In genomic region chr14:32159690-32160246, GRCm38 (mm10) we compare ENCODE assay signal across 7 mouse cellular contexts. TPM values are rescaled to one million over a fixed set of nuclear protein-coding genes. Genes with fewer than 3 reads are reported as not detected.
A peak's percentile ranks its signal among the peaks of the same experiment; 100 is the strongest.
DNase-seq lines count a peak whose midpoint lies in the region; ATAC-seq lines count a peak whose summit lies in the region.

Ncoa4 (plus strand) TSS chr14:32159865.

- WGBS in intestine, embryonic 16.5 days: under 1% methylated on average over 40 of the region's 40 CpGs
- WGBS in midbrain, embryonic 11.5 days: under 1% methylated on average over 40 of the region's 40 CpGs

- no peaks in the 10 kb centered on the region for H3K36me3 ChIP-seq in intestine, embryonic 16.5 days (ENCODE audit: control insufficient read depth, insufficient read depth, low read length)
- no peaks in the 10 kb centered on the region for H3K36me3 ChIP-seq in midbrain, embryonic 11.5 days (ENCODE audit: control insufficient read depth, insufficient read depth, low read length)

- no peaks in the 10 kb centered on the region for H3K27me3 ChIP-seq in intestine, embryonic 16.5 days (replicated peaks; ENCODE audit: control insufficient read depth, insufficient read depth, low read length)
- no peaks in the 10 kb centered on the region for H3K27me3 ChIP-seq in midbrain, embryonic 11.5 days (ENCODE audit: control insufficient read depth, insufficient read depth, low read length)

- peaks cover 19% of the 10 kb centered on the region for H3K4me1 ChIP-seq in intestine, embryonic 16.5 days (ENCODE audit: control insufficient read depth, insufficient read depth, low read length)
- peaks cover 9% of the 10 kb centered on the region for H3K4me1 ChIP-seq in midbrain, embryonic 11.5 days (ENCODE audit: control insufficient read depth, insufficient read depth, low read length)

- intact Hi-C loops in left cerebral cortex, postnatal 36 days (cut with DNase I): no loop called here

- H3K27ac ChIP-seq in intestine, embryonic 16.5 days (ENCODE audit: low read length): peak within 1 kb of the TSS; percentile 94
- peak within 1 kb of the TSS; percentile 37 for H3K27ac ChIP-seq in midbrain, embryonic 11.5 days (ENCODE audit: low read depth, low read length)

- H3K4me2 ChIP-seq in intestine, embryonic 16.5 days (ENCODE audit: low read depth, low read length): peak within 1 kb of the TSS; percentile 78
- H3K4me2 ChIP-seq in midbrain, embryonic 11.5 days: peak within 1 kb of the TSS; percentile 95

- peak within 1 kb of the TSS; percentile 95 for H3K9ac ChIP-seq in intestine, embryonic 16.5 days (ENCODE audit: low read depth, low read length)
- peak within 1 kb of the TSS; percentile 79 for H3K9ac ChIP-seq in midbrain, embryonic 11.5 days (ENCODE audit: low read length)

- peak; percentile 98 for DNase-seq in adrenal gland, adult 8-10 months
- peak; percentile 96 for DNase-seq in embryo, embryonic 9.5 days (ENCODE audit: extremely low spot score)
- peak; percentile 97 to 99 for DNase-seq in gastrocnemius, postnatal 4 days (ENCODE audit: low spot score in 2 of 2)
- peak; percentile 97 to 98 for DNase-seq in left cerebral cortex, postnatal 36 days (ENCODE audit: low spot score in 2 of 2)
- DNase-seq in midbrain, embryonic 11.5 days (ENCODE audit: low spot score, missing footprints): peak; percentile 100
- DNase-seq in skeletal muscle tissue, adult 2 months (ENCODE audit: low read depth, low spot score): peak; percentile 99

- peak; percentile 91 for ATAC-seq in intestine, embryonic 16.5 days
- peak; percentile 98 for ATAC-seq in midbrain, embryonic 11.5 days (ENCODE audit: low FRiP score)

- H3K4me3 ChIP-seq in intestine, embryonic 16.5 days (ENCODE audit: low read length): peak within 1 kb of the TSS; percentile 90
- H3K4me3 ChIP-seq in midbrain, embryonic 11.5 days (ENCODE audit: low read depth, low read length): peak within 1 kb of the TSS; percentile 69

- H3K9me3 ChIP-seq in intestine, embryonic 16.5 days (ENCODE audit: control insufficient read depth, low read length): no peaks in the 10 kb centered on the region
- no peaks in the 10 kb centered on the region for H3K9me3 ChIP-seq in midbrain, embryonic 11.5 days (ENCODE audit: control insufficient read depth, low read length)

RNA-seq across cellular contexts. Expression of gene Ncoa4, which starts in this region (rescaled TPM):
- 100 to 1,000 TPM; 139 to 231 (median 191) TPM for total RNA-seq in adrenal gland, adult 8-10 months (2022)
- total RNA-seq in gastrocnemius, postnatal 4 days (2021): 10 to 100 TPM; 59.1 to 67.0 TPM
- 208 and 249 TPM in 2 replicates for polyA plus RNA-seq in intestine, embryonic 16.5 days (2015; fragmentation: Nextera tagmentation; extraction: Ambion mirVana)
- 100 to 1,000 TPM; 102 to 106 TPM for total RNA-seq in left cerebral cortex, postnatal 36 days (2021)
- 106 and 111 TPM in 2 replicates for polyA plus RNA-seq in midbrain, embryonic 11.5 days (2014; fragmentation: Nextera tagmentation; extraction: Ambion mirVana)

Comparison
In these comparisons a context has a peak if more than half of its experiments do, and no peak if none do; other contexts are left out.
1. Peak in every context shown above with its lines: DNase-seq, ATAC-seq, H3K4me3 ChIP-seq and H3K27ac ChIP-seq.